Mouse (Mus musculus): ENCODE measurements at regions not wholly inside any gene's neighbourhood (a gene's known extent, or its start where the extent isn't known, plus 50 kb on each side); places are given as distances from the start of the nearest gene placed in this dataset.

- no peak for DNase-seq (ENCODE audit: low read depth, low spot score)
Observed at GRCm38 (mm10) chr7:73319994-73320393, 55.3 kb upstream of the Rgma start.

GRCm38 (mm10) chr7:73322466-73323151 lies 52.7 kb upstream of the Rgma start:
- no peak for DNase-seq (ENCODE audit: low read depth, low spot score)

GRCm38 (mm10) chr7:73323556-73323955 lies 51.8 kb upstream of the Rgma start:
- no peak for DNase-seq (ENCODE audit: low read depth, low spot score)

- DNase-seq (ENCODE audit: low read depth, low spot score): no peak
Observed at GRCm38 (mm10) chr7:73325503-73325902, 49.8 kb upstream of the Rgma start.

Measured in brain, embryonic 18.5 days (tissue).